Mouse (Mus musculus) bone marrow, adult 2 months (tissue): ENCODE data around the gene Arhgef11.

Experiments
- CTCF ChIP-seq: fragments of 200-500 bp; IDR thresholded peaks from 2 replicates; pipeline ENCODE4 v1.5.1; 2011; ENCODE audit warnings: low read length, control low read depth; ENCODE audit not compliant: control insufficient read depth, insufficient read depth
- POLR2A ChIP-seq: fragments of 200-500 bp; IDR thresholded peaks from 2 replicates; pipeline ENCODE4 v1.6.1; 2011; ENCODE audit warnings: low read depth, mild to moderate bottlenecking, control low read depth, low read length, borderline replicate concordance; ENCODE audit not compliant: control insufficient read depth

- TF ChIP-seq CTCF (no peak), POLR2A (no peak)
These were observed 115.7 kb downstream of the Arhgef11 start for GRCm38 (mm10) chr3:87733098-87733497.
